Mouse (Mus musculus): ENCODE measurements around the gene Prdm10.

Prdm10 gene

GRCm38 (mm10) chr9:31384786-31385499 lies 104.6 kb downstream of the Prdm10 start:
- DNase-seq, result no peak

GRCm38 (mm10) chr9:31385500-31385869 lies 105.1 kb downstream of the Prdm10 start:
- DNase-seq, result no peak

GRCm38 (mm10) chr9:31385947-31386354 lies 105.6 kb downstream of the Prdm10 start, which contains the start of gene Nfrkb:
Gene Nfrkb (plus strand): TSS chr9:31386192.
- DNase-seq, result peak; percentile 92 to 97

GRCm38 (mm10) chr9:31386368-31387180 lies 106.2 kb downstream of the Prdm10 start:
- no peak for DNase-seq

GRCm38 (mm10) chr9:31387206-31387605 lies 106.9 kb downstream of the Prdm10 start:
- no peak for DNase-seq

- peak; percentile 30 to 73 for DNase-seq
Observed at GRCm38 (mm10) chr9:31400441-31400840, 120.1 kb downstream of the Prdm10 start.

- no peak for DNase-seq
Observed at GRCm38 (mm10) chr9:31404311-31404710, 124.0 kb downstream of the Prdm10 start.

- no peak for DNase-seq
Observed at GRCm38 (mm10) chr9:31405217-31405616, 124.9 kb downstream of the Prdm10 start.

GRCm38 (mm10) chr9:31412165-31412564 lies 131.8 kb downstream of the Prdm10 start:
- no peak for DNase-seq

GRCm38 (mm10) chr9:31418821-31419220 lies 138.5 kb downstream of the Prdm10 start:
- no peak for DNase-seq

- DNase-seq, result no peak
Observed at GRCm38 (mm10) chr9:31422143-31422542, 141.8 kb downstream of the Prdm10 start.

GRCm38 (mm10) chr9:31428971-31429370 lies 148.6 kb downstream of the Prdm10 start:
- no peak for DNase-seq

- no peak for DNase-seq
Observed at GRCm38 (mm10) chr9:31430011-31430410, 149.7 kb downstream of the Prdm10 start.

Data from spleen, adult 18-20 months (tissue).